Mouse (Mus musculus) embryonic facial prominence, embryonic 14.5 days (tissue): ENCODE data around the gene Sgcd. TPM values are rescaled to one million over a fixed set of nuclear protein-coding genes. Genes with fewer than 3 reads are reported as not detected.

Experiments used
- ATAC-seq: fragments of 200-750 bp; cut with Nextera tagmentation; 2 replicates; pipeline ENCODE4 v1.8.0; 2017; ENCODE audit warnings: low read depth, moderate number of reproducible peaks, moderate TSS enrichment
- DNase-seq: peaks from one replicate; pipeline ENCODE4 v3.0.0-alpha.2; 2015; ENCODE audit warnings: low spot score
- H3K27ac ChIP-seq: fragments of 300-500 bp; sonication (generic); replicated peaks from 2 replicates; pipeline ENCODE4 v1.5.1; 2014; ENCODE audit warnings: low read depth, mild to moderate bottlenecking, low read length, moderate library complexity
- H3K27me3 ChIP-seq: fragments of 300-500 bp; sonication (generic); replicated peaks from 2 replicates; pipeline ENCODE4 v1.6.1; 2014; ENCODE audit warnings: low read length; ENCODE audit not compliant: control insufficient read depth, insufficient read depth
- H3K36me3 ChIP-seq: fragments of 300-500 bp; sonication (generic); 2 replicates; pipeline ENCODE4 v1.6.1; 2014; ENCODE audit warnings: low read length, mixed read lengths; ENCODE audit not compliant: control insufficient read depth, insufficient read depth
- H3K4me1 ChIP-seq: fragments of 300-500 bp; sonication (generic); 2 replicates; pipeline ENCODE4 v1.6.1; 2014; ENCODE audit warnings: antibody characterized with exemption, low read length; ENCODE audit not compliant: control insufficient read depth, insufficient read depth
- H3K4me2 ChIP-seq: fragments of 300-500 bp; sonication (generic); 2 replicates; pipeline ENCODE4 v1.6.1; 2014; ENCODE audit warnings: low read depth, mild to moderate bottlenecking, low read length, moderate library complexity, mixed read lengths
- H3K4me3 ChIP-seq: fragments of 300-500 bp; sonication (generic); 2 replicates; pipeline ENCODE4 v1.5.1; 2014; ENCODE audit warnings: low read depth, mild to moderate bottlenecking, low read length
- H3K9ac ChIP-seq: fragments of 300-500 bp; sonication (generic); 2 replicates; pipeline ENCODE4 v1.6.1; 2014; ENCODE audit warnings: low read depth, mild to moderate bottlenecking, low read length, moderate library complexity, mixed read lengths
- H3K9me3 ChIP-seq: fragments of 300-500 bp; sonication (generic); 2 replicates; pipeline ENCODE4 v1.6.1; 2016; ENCODE audit warnings: low read length; ENCODE audit not compliant: control insufficient read depth
- WGBS: fragments of 180-500 bp; shearing (Covaris S2); extraction: QIAGEN DNeasy Blood & Tissue Kit; methylation state at CpG from one replicate; pipeline ENCODE4 v1.1.7; 2014; 5-methylcytosine and 5-hydroxymethylcytosine counted together
- polyA plus RNA-seq: library from polyadenylated mRNA; unstranded; fragments of >200 nt; fragmentation: Nextera tagmentation; extraction: Ambion mirVana; gene quantifications from 2 replicates; pipeline ENCODE4 v1.2.1, GENCODE M21; 2014

Sgcd gene
- polyA plus RNA-seq, 1 experiment from 2014 or later = 12.0 TPM

GRCm38 (mm10) chr11:47117896-47118295 is 870.9 kb downstream of the Sgcd start:
- no peaks in the 10 kb centered on the region for H3K27me3 ChIP-seq
- ATAC-seq (peak; percentile 63; the same call in 1 of the 2 replicates), DNase-seq (peak; percentile 13)
- no peak overlapping the region for H3K9ac ChIP-seq
- H3K4me2 ChIP-seq = no peak overlapping the region
- no peak overlapping the region for H3K4me3 ChIP-seq
- H3K9me3 ChIP-seq = no peaks in the 10 kb centered on the region
- no peak overlapping the region for H3K27ac ChIP-seq
- 17% methylated on average over 2 of the region's 2 CpGs for WGBS
- H3K36me3 ChIP-seq = no peaks in the 10 kb centered on the region
- 0 out of 2 replicates have a peak, but pooled peaks cover 5% of the 10 kb centered on the region for H3K4me1 ChIP-seq

- WGBS = 87% methylated on average over 3 of the region's 4 CpGs
- Histone ChIP-seq H3K27ac (no peak overlapping the region), H3K36me3 (no peaks in the 10 kb centered on the region), H3K9me3 (no peaks in the 10 kb centered on the region), H3K27me3 (no peaks in the 10 kb centered on the region), H3K4me3 (no peak overlapping the region), H3K9ac (no peak overlapping the region), H3K4me1 (0 out of 2 replicates have a peak, but pooled peaks cover 5% of the 10 kb centered on the region), H3K4me2 (no peak overlapping the region)
- DNase-seq (no peak), ATAC-seq (no peak)
These were observed 874.4 kb downstream of the Sgcd start for GRCm38 (mm10) chr11:47114366-47114765.

GRCm38 (mm10) chr11:47113081-47113480 is 875.7 kb downstream of the Sgcd start:
- Histone ChIP-seq H3K4me2 (no peak overlapping the region), H3K4me1 (0 out of 2 replicates have a peak, but pooled peaks cover 5% of the 10 kb centered on the region), H3K9ac (no peak overlapping the region), H3K9me3 (no peaks in the 10 kb centered on the region), H3K27ac (no peak overlapping the region), H3K27me3 (no peaks in the 10 kb centered on the region), H3K36me3 (no peaks in the 10 kb centered on the region), H3K4me3 (no peak overlapping the region)
- peak; percentile 51 for DNase-seq
- 26% methylated on average over 5 of the region's 5 CpGs for WGBS
- no peak for ATAC-seq

- Histone ChIP-seq H3K9me3 (no peaks in the 10 kb centered on the region), H3K4me1 (no peaks in the 10 kb centered on the region), H3K9ac (no peak overlapping the region), H3K4me3 (no peak overlapping the region), H3K27me3 (no peaks in the 10 kb centered on the region), H3K36me3 (no peaks in the 10 kb centered on the region), H3K4me2 (no peak overlapping the region), H3K27ac (no peak overlapping the region)
- ATAC-seq (no peak), DNase-seq (peak; percentile 57)
These were observed 878.5 kb downstream of the Sgcd start for GRCm38 (mm10) chr11:47110314-47110713.

- Histone ChIP-seq H3K4me2 (no peak overlapping the region), H3K27ac (no peak overlapping the region), H3K36me3 (no peaks in the 10 kb centered on the region), H3K4me3 (no peak overlapping the region), H3K9ac (no peak overlapping the region), H3K9me3 (no peaks in the 10 kb centered on the region), H3K27me3 (no peaks in the 10 kb centered on the region), H3K4me1 (no peaks in the 10 kb centered on the region)
- WGBS = 73% methylated on average over 2 of the region's 2 CpGs
- ATAC-seq (no peak), DNase-seq (no peak)
These were observed 881.1 kb downstream of the Sgcd start for GRCm38 (mm10) chr11:47107661-47108060.

- no peaks in the 10 kb centered on the region for H3K4me1 ChIP-seq
- 67% methylated on average over 5 of the region's 5 CpGs for WGBS
These were observed 895.4 kb downstream of the Sgcd start for GRCm38 (mm10) chr11:47093296-47093912.

GRCm38 (mm10) chr11:47082517-47082916 is 906.3 kb downstream of the Sgcd start:
- DNase-seq = no peak
- no peaks in the 10 kb centered on the region for H3K9me3 ChIP-seq
- no peaks in the 10 kb centered on the region for H3K4me1 ChIP-seq
- H3K4me2 ChIP-seq = no peak overlapping the region
- no peak overlapping the region for H3K27ac ChIP-seq
- H3K9ac ChIP-seq = no peak overlapping the region
- no peaks in the 10 kb centered on the region for H3K27me3 ChIP-seq
- WGBS = 88% methylated on average over 1 of the region's 1 CpGs
- no peak overlapping the region for H3K4me3 ChIP-seq
- ATAC-seq = no peak
- no peaks in the 10 kb centered on the region for H3K36me3 ChIP-seq

More at GRCm38 (mm10) chr11:47093296-47093912, 895.4 kb downstream of the Sgcd start:
- Histone ChIP-seq H3K4me2 (no peak overlapping the region), H3K4me3 (no peak overlapping the region), H3K36me3 (no peaks in the 10 kb centered on the region), H3K9ac (no peak overlapping the region), H3K9me3 (no peaks in the 10 kb centered on the region), H3K27ac (no peak overlapping the region), H3K27me3 (no peaks in the 10 kb centered on the region)
- ATAC-seq (no peak), DNase-seq (peak; percentile 6)

- Histone ChIP-seq H3K27ac (no peak overlapping the region), H3K4me2 (no peak overlapping the region), H3K9ac (no peak overlapping the region), H3K4me1 (no peaks in the 10 kb centered on the region), H3K27me3 (no peaks in the 10 kb centered on the region), H3K9me3 (no peaks in the 10 kb centered on the region), H3K36me3 (no peaks in the 10 kb centered on the region), H3K4me3 (no peak overlapping the region)
- DNase-seq (peak; percentile 32), ATAC-seq (no peak)
- 35% methylated on average over 1 of the region's 1 CpGs for WGBS
These were observed 915.2 kb downstream of the Sgcd start for GRCm38 (mm10) chr11:47073538-47073937.

- WGBS = 84% methylated on average over 2 of the region's 2 CpGs
- H3K27me3 ChIP-seq = no peaks in the 10 kb centered on the region
These were observed 917.6 kb downstream of the Sgcd start for GRCm38 (mm10) chr11:47071161-47071560.

More at GRCm38 (mm10) chr11:47071161-47071560, 917.6 kb downstream of the Sgcd start:
- Histone ChIP-seq H3K9ac (no peak overlapping the region), H3K36me3 (no peaks in the 10 kb centered on the region), H3K4me2 (no peak overlapping the region), H3K4me1 (no peaks in the 10 kb centered on the region), H3K27ac (no peak overlapping the region), H3K4me3 (no peak overlapping the region), H3K9me3 (no peaks in the 10 kb centered on the region)
- no peak for ATAC-seq
- no peak for DNase-seq
